Mouse (Mus musculus) heart, embryonic 16.5 days (tissue): ENCODE results near the gene Fhod1. TPM values are rescaled to one million over a fixed set of nuclear protein-coding genes. Genes with fewer than 3 reads are reported as not detected.
A peak's percentile ranks its signal among the peaks of the same experiment; 100 is the strongest.

Experiments
- ATAC-seq: fragments of 200-750 bp; cut with Nextera tagmentation; replicated peaks from 2 replicates; pipeline ENCODE4 v1.8.0; 2017; ENCODE audit warnings: moderate number of reproducible peaks; ENCODE audit not compliant: insufficient read depth, low FRiP score; ENCODE audit errors: extremely low read depth
- H3K27ac ChIP-seq: fragments of 300-500 bp; sonication (generic); 2 replicates; pipeline ENCODE4 v1.5.1; 2014; ENCODE audit warnings: mild to moderate bottlenecking, low read length, control low read depth, moderate library complexity
- H3K27me3 ChIP-seq: fragments of 300-500 bp; sonication (generic); 2 replicates; pipeline ENCODE4 v1.6.1; 2014; ENCODE audit warnings: low read length, mixed read lengths; ENCODE audit not compliant: control insufficient read depth, insufficient read depth
- H3K36me3 ChIP-seq: fragments of 300-500 bp; sonication (generic); 2 replicates; pipeline ENCODE4 v1.6.1; 2014; ENCODE audit not compliant: control insufficient read depth, insufficient read depth
- H3K4me1 ChIP-seq: fragments of 300-500 bp; sonication (generic); 2 replicates; pipeline ENCODE4 v1.6.1; 2014; ENCODE audit warnings: low read length, mixed read lengths; ENCODE audit not compliant: control insufficient read depth, insufficient read depth
- H3K4me2 ChIP-seq: fragments of 300-500 bp; sonication (generic); 2 replicates; pipeline ENCODE4 v1.6.1; 2014; ENCODE audit warnings: low read depth, mild to moderate bottlenecking, control low read depth, low read length
- H3K4me3 ChIP-seq: fragments of 300-500 bp; sonication (generic); 2 replicates; pipeline ENCODE4 v1.5.1; 2014; ENCODE audit warnings: mild to moderate bottlenecking, control low read depth, low read length
- H3K9ac ChIP-seq: fragments of 300-500 bp; sonication (generic); 2 replicates; pipeline ENCODE4 v1.6.1; 2014; ENCODE audit warnings: low read length, control low read depth
- H3K9me3 ChIP-seq: fragments of 300-500 bp; sonication (generic); replicated peaks from 2 replicates; pipeline ENCODE4 v1.6.1; 2016; ENCODE audit warnings: low read length; ENCODE audit not compliant: control insufficient read depth
- WGBS: fragments of 180-500 bp; shearing (Covaris S2); extraction: QIAGEN DNeasy Blood & Tissue Kit; methylation state at CpG from one replicate; pipeline ENCODE4 v1.1.7; 2014; 5-methylcytosine and 5-hydroxymethylcytosine counted together
- polyA plus RNA-seq: library from polyadenylated mRNA; unstranded; fragments of >200 nt; fragmentation: Nextera tagmentation; extraction: Ambion mirVana; gene quantifications from 2 replicates; pipeline ENCODE4 v1.2.1, GENCODE M21; 2015

Gene Fhod1
- polyA plus RNA-seq, 1 experiment from 2014 or later: 1.1 TPM

GRCm38 (mm10) chr8:105306146-105306691 lies 41.5 kb downstream of the Fhod1 start:
- Histone ChIP-seq H3K9ac (peak overlapping the region; percentile 74), H3K27me3 (no peaks in the 10 kb centered on the region), H3K4me3 (peak overlapping the region; percentile 51), H3K36me3 (peaks cover 24% of the 10 kb centered on the region), H3K4me1 (peaks cover 32% of the 10 kb centered on the region), H3K27ac (peak overlapping the region; percentile 27; the same call in 1 of the 2 replicates), H3K4me2 (peak overlapping the region; percentile 79), H3K9me3 (no peaks in the 10 kb centered on the region)
- WGBS: 37% methylated on average over 5 of the region's 5 CpGs
- ATAC-seq: no peak; the same call in 1 of the 2 replicates

- peak; percentile 49 for ATAC-seq
- H3K4me1 ChIP-seq: peaks cover 32% of the 10 kb centered on the region
- peak within 1 kb of the TSS; percentile 51 for H3K4me3 ChIP-seq
- H3K27ac ChIP-seq: peak within 1 kb of the TSS; percentile 77
- H3K9me3 ChIP-seq: no peaks in the 10 kb centered on the region
- 9% methylated on average over 27 of the region's 30 CpGs for WGBS
- no peaks in the 10 kb centered on the region for H3K27me3 ChIP-seq
- H3K4me2 ChIP-seq: peak within 1 kb of the TSS; percentile 79
- H3K36me3 ChIP-seq: peaks cover 32% of the 10 kb centered on the region
- peak within 1 kb of the TSS; percentile 74 for H3K9ac ChIP-seq
Observed at GRCm38 (mm10) chr8:105305211-105306145, 42.3 kb downstream of the Fhod1 start, which contains the start of gene Elmo3. Gene Elmo3 (plus strand): TSS chr8:105305601.

GRCm38 (mm10) chr8:105304325-105305210 lies 43.2 kb downstream of the Fhod1 start:
- Histone ChIP-seq H3K27ac (peak overlapping the region; percentile 56), H3K27me3 (no peaks in the 10 kb centered on the region), H3K4me3 (no peak overlapping the region), H3K9ac (peak overlapping the region; percentile 13; the same call in 1 of the 2 replicates), H3K9me3 (no peaks in the 10 kb centered on the region), H3K4me2 (no peak overlapping the region), H3K4me1 (peaks cover 32% of the 10 kb centered on the region), H3K36me3 (peaks cover 41% of the 10 kb centered on the region)
- peak; percentile 45 for ATAC-seq
- 33% methylated on average over 9 of the region's 9 CpGs for WGBS

- Histone ChIP-seq H3K4me2 (no peak overlapping the region), H3K27me3 (no peaks in the 10 kb centered on the region), H3K27ac (peak overlapping the region; percentile 56), H3K36me3 (peaks cover 43% of the 10 kb centered on the region), H3K4me1 (peaks cover 34% of the 10 kb centered on the region), H3K4me3 (no peak overlapping the region), H3K9me3 (no peaks in the 10 kb centered on the region), H3K9ac (no peak overlapping the region)
- 57% methylated on average over 9 of the region's 9 CpGs for WGBS
- no peak for ATAC-seq
Observed at GRCm38 (mm10) chr8:105303874-105304273, 43.9 kb downstream of the Fhod1 start.

- Histone ChIP-seq H3K4me2 (no peak overlapping the region), H3K4me1 (peaks cover 39% of the 10 kb centered on the region), H3K9me3 (no peaks in the 10 kb centered on the region), H3K27me3 (no peaks in the 10 kb centered on the region), H3K4me3 (no peak overlapping the region), H3K9ac (no peak overlapping the region), H3K27ac (no peak overlapping the region), H3K36me3 (peaks cover 40% of the 10 kb centered on the region)
- ATAC-seq: no peak
- 75% methylated on average over 8 of the region's 8 CpGs for WGBS
Observed at GRCm38 (mm10) chr8:105303396-105303795, 44.4 kb downstream of the Fhod1 start.

GRCm38 (mm10) chr8:105299962-105300361 lies 47.8 kb downstream of the Fhod1 start:
- H3K36me3 ChIP-seq: peaks cover 37% of the 10 kb centered on the region
- peaks cover 34% of the 10 kb centered on the region for H3K4me1 ChIP-seq
- no peaks in the 10 kb centered on the region for H3K27me3 ChIP-seq
- ATAC-seq: no peak
- no peak overlapping the region for H3K4me3 ChIP-seq
- H3K27ac ChIP-seq: no peak overlapping the region
- no peak overlapping the region for H3K4me2 ChIP-seq
- 87% methylated on average over 8 of the region's 8 CpGs for WGBS
- no peak overlapping the region for H3K9ac ChIP-seq
- no peaks in the 10 kb centered on the region for H3K9me3 ChIP-seq

- Histone ChIP-seq H3K9ac (peak overlapping the region; percentile 92), H3K9me3 (no peaks in the 10 kb centered on the region), H3K36me3 (peaks cover 34% of the 10 kb centered on the region), H3K4me3 (peak overlapping the region; percentile 89), H3K27me3 (no peaks in the 10 kb centered on the region), H3K4me2 (peak overlapping the region; percentile 98), H3K27ac (peak overlapping the region; percentile 79; the same call in 1 of the 2 replicates), H3K4me1 (peaks cover 21% of the 10 kb centered on the region)
- 45% methylated on average over 18 of the region's 18 CpGs for WGBS
- no peak for ATAC-seq
Observed at GRCm38 (mm10) chr8:105298351-105299252, 49.2 kb downstream of the Fhod1 start.
